Mouse (Mus musculus) kidney, adult 9 months (tissue): ENCODE results near the gene Slc28a3.
A peak's percentile ranks its signal among the peaks of the same experiment; 100 is the strongest.

Experiments
- DNase-seq: peaks from one replicate; pipeline ENCODE4 v3.0.0; 2022

The Slc28a3 gene

GRCm38 (mm10) chr13:58520580-58521330, 89.9 kb downstream of the Slc28a3 start:
- DNase-seq: no peak

- no peak for DNase-seq
Observed at GRCm38 (mm10) chr13:58520028-58520427, 90.6 kb downstream of the Slc28a3 start.

- no peak for DNase-seq
Observed at GRCm38 (mm10) chr13:58516277-58516676, 94.4 kb downstream of the Slc28a3 start.

- DNase-seq: no peak
Observed at GRCm38 (mm10) chr13:58515635-58516034, 95.0 kb downstream of the Slc28a3 start.

- DNase-seq: peak; percentile 30
Observed at GRCm38 (mm10) chr13:58514147-58514727, 96.4 kb downstream of the Slc28a3 start.

GRCm38 (mm10) chr13:58511926-58512325, 98.8 kb downstream of the Slc28a3 start:
- DNase-seq: no peak

- DNase-seq: no peak
Observed at GRCm38 (mm10) chr13:58511248-58511647, 99.4 kb downstream of the Slc28a3 start.

- no peak for DNase-seq
Observed at GRCm38 (mm10) chr13:58509241-58509640, 101.4 kb downstream of the Slc28a3 start.

GRCm38 (mm10) chr13:58503610-58504009, 107.1 kb downstream of the Slc28a3 start:
- no peak for DNase-seq

GRCm38 (mm10) chr13:58497809-58498208, 112.9 kb downstream of the Slc28a3 start:
- DNase-seq: no peak
